Mouse (Mus musculus) kidney, embryonic 15.5 days (tissue): ENCODE measurements around the gene AY358078. TPM values are rescaled to one million over a fixed set of nuclear protein-coding genes. Genes with fewer than 3 reads are reported as not detected.

Experiments used
- microRNA-seq: library from miRNA; unstranded; fragments of <30 nt; microRNA quantifications from one replicate; pipeline ENCODE4, GENCODE M21; 2016
- polyA plus RNA-seq: library from polyadenylated mRNA; unstranded; fragments of >200 nt; fragmentation: Nextera tagmentation; extraction: Ambion mirVana; gene quantifications from 2 replicates; pipeline ENCODE4 v1.2.1, GENCODE M21; 2015

The AY358078 gene
- polyA plus RNA-seq, 1 experiment from 2014 or later: not detected

Small RNA genes lying within 50 kb of the gene (microRNA-seq; reads per million reads assigned to microRNA genes)
- gene Gm27375: not detected

Other genes with a start within 250 kb of the AY358078 start
- gene Gm5622, start 247.3 kb upstream of the AY358078 start, polyA plus RNA-seq: not detected in 2 replicates
- gene Gm17175, start 226.0 kb upstream of the AY358078 start, polyA plus RNA-seq: not detected in 2 replicates
- not detected in 2 replicates for gene Gm17174, start 207.9 kb upstream of the AY358078 start, polyA plus RNA-seq
- gene Gm17078, start 188.7 kb upstream of the AY358078 start, polyA plus RNA-seq: not detected in 2 replicates
- gene Gm4181, start 164.4 kb upstream of the AY358078 start, polyA plus RNA-seq: not detected in 2 replicates
- gene Gm17079, start 104.6 kb upstream of the AY358078 start, polyA plus RNA-seq: not detected in 2 replicates
- gene Gm5800, start 82.9 kb upstream of the AY358078 start, polyA plus RNA-seq: not detected in 2 replicates
- not detected in 2 replicates for gene Ang4, start 26.5 kb upstream of the AY358078 start, polyA plus RNA-seq
- gene Ear6, start 53.7 kb downstream of the AY358078 start, polyA plus RNA-seq: not detected in 2 replicates
- gene Mettl17, start 84.8 kb downstream of the AY358078 start, polyA plus RNA-seq: 54.7 and 60.3 TPM in 2 replicates
- 0.48 and 0.53 TPM in 2 replicates for gene Slc39a2, start 92.8 kb downstream of the AY358078 start, polyA plus RNA-seq
- 39.0 and 46.3 TPM in 2 replicates for gene Ndrg2, start 114.1 kb downstream of the AY358078 start, polyA plus RNA-seq
- gene Tppp2, start 118.4 kb downstream of the AY358078 start, polyA plus RNA-seq: not detected in 2 replicates
- gene Rnase13, start 122.7 kb downstream of the AY358078 start, polyA plus RNA-seq: not detected in 2 replicates
- gene Arhgef40, start 184.7 kb downstream of the AY358078 start, polyA plus RNA-seq: 86.1 and 105 TPM in 2 replicates
- 0.93 and 1.1 TPM in 2 replicates for gene Tmem253, start 215.6 kb downstream of the AY358078 start, polyA plus RNA-seq
- 38.5 and 43.8 TPM in 2 replicates for gene Zfp219, start 220.7 kb downstream of the AY358078 start, polyA plus RNA-seq
- gene Olfr221, start 242.4 kb downstream of the AY358078 start, polyA plus RNA-seq: not detected in 2 replicates